Mouse (Mus musculus) urinary bladder, postnatal 36 days (tissue): ENCODE results near the gene Adnp.

Source experiments
- DNase-seq, 2 experiments: peaks; one replicate each; pipeline ENCODE4 v3.0.0; 2022; ENCODE audit warnings: low spot score in 2 of 2, mixed read lengths in 1 of 2

Gene Adnp

DNA sequence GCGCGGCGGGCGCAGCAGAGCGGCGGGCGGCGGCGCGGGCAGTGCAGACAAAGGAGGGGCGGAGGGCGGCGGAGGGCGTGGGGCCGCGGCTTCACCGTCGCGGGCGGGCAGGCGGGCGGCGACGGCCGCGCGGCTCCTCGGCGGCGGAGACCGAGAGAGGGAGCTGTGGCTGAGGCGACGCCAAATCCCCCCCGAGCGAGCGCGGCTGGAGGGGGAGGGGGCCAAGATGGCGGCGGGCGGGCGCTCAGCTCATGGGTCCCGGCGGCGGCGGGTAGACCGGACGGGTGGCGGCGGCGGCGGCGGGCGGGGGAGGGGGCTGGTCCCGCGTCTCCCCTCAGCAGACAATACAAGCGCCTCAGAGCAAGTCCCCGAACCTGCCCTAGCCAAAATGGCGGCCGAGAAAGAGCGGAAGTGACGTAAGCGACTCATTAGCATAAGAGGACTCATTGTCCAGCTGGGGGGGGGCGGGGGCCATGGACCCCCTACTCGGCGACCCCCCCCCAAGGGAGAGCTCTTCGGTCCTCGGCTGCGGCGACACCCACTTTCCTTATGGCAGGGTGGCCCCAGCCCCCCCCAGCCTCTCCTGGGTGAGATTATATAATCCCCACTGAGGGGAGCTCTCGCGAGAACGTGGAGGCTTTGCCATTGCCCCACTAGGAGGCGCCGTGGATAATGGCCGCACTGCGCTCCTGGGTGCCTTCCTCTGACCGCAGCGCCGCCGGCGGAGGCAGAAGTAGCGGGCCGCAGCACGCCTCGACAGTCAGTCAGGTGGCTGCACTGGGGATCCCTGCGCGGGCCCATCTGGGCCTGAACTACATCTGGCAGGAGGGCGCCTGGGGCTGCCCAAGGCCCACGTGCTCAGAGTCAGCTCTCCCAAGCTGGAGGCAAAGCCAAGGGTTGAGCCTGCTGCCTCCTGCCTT lies at the start of gene Adnp:
Adnp (minus strand) TSS at position 388 of the 920 bp plus-strand sequence.
- DNase-seq = peak; percentile 92 to 96

GRCm38 (mm10) chr2:168256506-168256905 lies 49.6 kb upstream of the Adnp start:
- DNase-seq = no peak

DNA sequence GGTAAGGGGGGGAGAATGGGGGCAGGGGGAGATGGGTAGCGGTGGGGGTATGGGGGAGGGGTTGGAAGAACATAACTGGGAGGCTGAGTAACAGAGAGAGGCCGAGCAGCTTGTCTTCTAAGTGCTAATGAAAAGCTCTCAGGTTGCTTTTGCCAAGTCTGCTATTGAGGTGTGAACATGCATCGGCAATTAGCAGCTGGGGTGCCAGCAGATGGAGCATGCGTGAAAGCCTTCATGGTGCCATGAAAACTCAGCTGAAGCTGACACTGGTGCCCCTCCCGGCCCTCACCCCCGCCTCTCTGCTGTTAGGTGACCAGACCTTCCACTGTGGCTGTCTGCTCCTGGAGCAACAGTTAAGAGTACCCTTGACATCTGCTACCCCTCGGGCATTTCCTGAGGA lies 46.9 kb upstream of the Adnp start:
- no peak for DNase-seq

- DNase-seq = no peak
Observed at GRCm38 (mm10) chr2:168252639-168253292, 45.9 kb upstream of the Adnp start.

DNA sequence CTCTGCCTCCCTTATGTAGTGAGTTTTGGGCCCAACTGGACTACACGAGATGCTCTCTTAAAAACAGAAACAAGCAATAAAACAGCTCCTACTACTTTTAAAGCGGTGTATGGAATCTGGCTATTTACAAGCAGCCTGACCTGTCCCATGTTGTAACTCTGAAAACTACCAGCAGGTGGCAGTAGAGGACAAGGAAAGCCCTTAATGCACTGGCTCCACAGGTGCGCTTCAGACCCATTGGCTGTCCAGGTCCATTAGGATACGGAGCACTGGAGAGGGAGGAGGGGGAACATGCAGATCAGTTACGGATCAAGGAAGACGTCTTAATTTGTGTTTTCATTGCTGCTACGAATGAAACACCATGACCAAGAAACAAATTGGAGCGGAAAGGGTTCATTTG lies 43.4 kb upstream of the Adnp start:
- DNase-seq = peak; percentile 73 to 77

- DNase-seq = no peak
Observed at GRCm38 (mm10) chr2:168248856-168249245, 41.9 kb upstream of the Adnp start.

DNA sequence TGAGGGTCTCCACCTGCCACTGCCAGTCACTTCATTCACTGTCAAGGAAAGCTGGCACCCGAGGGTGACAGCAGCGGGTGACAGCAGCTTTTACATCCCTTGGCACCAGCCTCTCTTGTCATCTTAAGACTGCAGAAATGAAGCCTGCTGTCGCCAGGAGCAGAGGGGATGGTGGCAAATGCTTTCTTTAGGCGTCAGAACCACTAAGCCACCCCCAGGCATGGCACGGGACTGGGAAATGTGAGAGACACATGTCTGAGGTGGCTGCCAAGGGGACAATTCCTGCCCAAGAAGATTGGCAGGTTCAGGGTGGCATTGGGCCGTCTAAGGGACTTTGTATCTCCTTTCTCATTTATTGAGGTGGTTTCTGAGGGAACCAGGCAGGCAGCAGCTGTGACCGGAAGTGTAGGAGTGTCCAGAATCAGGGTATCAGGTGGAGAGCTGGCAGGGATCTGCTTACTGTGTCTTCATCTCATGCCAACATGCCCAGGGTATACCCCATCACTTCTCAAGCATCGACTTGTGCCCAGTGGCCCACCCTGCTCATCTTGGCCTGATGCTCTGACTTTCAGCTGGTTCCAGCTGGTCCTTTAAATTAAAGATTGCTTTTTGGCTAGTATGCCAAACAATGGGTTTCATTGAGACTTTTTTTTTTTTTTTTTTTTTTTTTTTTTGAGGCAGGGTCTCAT lies 41.4 kb upstream of the Adnp start:
- DNase-seq = no peak

GRCm38 (mm10) chr2:168245571-168245970 lies 38.7 kb upstream of the Adnp start:
- DNase-seq = no peak

DNA sequence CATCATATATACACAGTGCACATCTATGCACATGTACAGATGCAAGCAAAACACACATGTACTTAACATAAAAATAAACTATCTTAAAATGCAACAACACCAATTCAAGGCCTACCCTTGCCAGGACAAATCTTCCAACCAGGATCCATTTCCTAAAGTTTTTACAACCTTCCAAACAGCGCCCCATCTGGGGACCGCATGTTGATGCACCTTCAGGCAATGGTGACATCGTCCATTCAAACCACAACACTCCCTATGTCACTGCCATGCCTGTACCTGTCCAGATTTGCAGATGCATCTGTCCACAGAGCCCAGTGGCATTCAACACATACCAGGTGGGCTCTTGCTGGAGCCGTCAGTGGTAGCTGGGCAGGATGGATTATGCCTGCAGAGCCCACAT lies 36.4 kb upstream of the Adnp start:
- DNase-seq = no peak

- DNase-seq = no peak
Observed at GRCm38 (mm10) chr2:168242841-168243240, 35.9 kb upstream of the Adnp start.

DNA sequence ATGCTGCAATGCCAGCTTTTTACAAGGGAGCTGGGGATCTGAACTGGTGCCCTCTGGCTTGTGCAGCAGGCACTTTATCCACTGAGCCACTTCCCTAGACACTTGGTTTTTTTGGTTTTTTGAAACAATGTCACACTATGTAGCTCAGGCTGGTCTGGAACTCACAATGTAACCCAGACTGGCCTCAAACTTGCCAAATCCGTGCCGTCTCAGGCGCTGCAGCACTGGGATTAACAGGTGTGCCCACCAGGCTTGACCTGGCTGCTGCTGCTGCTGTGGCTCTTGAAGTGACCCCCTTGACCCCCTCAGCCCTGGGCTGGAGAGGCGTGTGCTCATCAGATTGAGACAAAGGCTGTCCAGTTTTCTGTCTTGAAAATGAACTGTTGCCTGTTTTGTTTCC lies 31.4 kb upstream of the Adnp start:
- DNase-seq = no peak

DNA sequence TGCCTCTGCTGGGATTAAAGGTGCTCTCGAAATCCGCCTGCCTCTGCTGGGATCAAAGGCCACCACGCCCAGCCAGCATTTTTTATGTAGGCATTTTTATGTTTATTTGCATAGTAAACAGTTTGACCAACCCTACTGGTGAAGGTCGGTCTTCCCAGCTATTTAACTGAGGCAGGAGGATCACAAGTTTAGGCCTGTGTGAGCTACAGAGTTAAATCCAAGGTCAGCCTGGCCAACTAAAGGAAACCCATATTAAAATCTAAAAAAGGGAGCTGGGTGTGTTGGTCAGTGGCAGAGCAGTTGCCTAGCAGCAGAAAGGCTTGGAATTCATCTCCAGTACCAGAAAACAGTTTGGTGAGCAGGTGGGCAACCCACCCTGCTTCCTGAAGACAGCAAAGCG lies 26.4 kb upstream of the Adnp start:
- no peak for DNase-seq

GRCm38 (mm10) chr2:168231471-168231829 lies 24.5 kb upstream of the Adnp start:
- no peak for DNase-seq

GRCm38 (mm10) chr2:168230773-168231470 lies 24.0 kb upstream of the Adnp start:
- DNase-seq = peak in 1 of 2 experiments; percentile 13

DNA sequence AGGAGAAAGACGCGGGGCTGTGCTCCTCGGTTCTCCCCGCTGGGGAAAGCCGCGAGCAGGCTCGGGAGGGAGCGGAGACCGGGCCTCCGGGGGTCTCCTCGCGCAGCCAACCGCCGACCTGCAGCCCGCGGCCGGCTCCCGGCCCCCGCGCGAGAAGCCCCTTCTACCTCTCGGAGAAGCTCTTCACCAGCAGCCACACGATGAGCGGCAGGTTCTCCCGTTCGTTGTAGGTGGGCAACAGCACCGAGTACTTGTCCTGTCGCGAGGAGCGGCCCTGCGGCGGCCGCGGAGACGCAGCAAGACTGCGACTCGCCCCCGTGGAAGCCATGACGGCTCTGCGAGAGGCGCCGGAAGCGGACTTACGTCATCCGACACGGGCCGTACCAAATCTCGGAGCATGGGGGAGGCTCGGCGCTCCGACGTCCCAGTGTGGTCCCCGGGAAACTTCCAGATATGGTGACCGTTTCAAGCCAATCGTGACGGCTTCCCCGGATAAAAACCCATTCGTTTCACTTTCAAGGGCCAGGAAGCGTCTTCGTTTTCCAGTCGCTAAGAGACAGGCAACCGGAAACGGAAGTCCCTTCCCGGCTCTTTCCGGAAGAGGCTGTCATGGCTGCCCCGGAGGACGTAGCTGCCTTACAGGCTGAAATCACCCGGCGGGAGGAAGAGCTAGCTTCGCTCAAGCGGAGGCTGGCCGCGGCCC lies 23.3 kb upstream of the Adnp start, which contains the start of the genes Gm20716, Dpm1 and Mocs3:
Gm20716 (minus strand) TSS at position 339 of the 703 bp plus-strand sequence.
Dpm1 (minus strand) TSS at position 566 of the 703 bp plus-strand sequence.
Mocs3 (plus strand) TSS at position 597 of the 703 bp plus-strand sequence.
- DNase-seq = peak; percentile 81 to 86

- DNase-seq = peak in 1 of 2 experiments; percentile 49
Observed at GRCm38 (mm10) chr2:168229116-168230025, 22.5 kb upstream of the Adnp start.

DNA sequence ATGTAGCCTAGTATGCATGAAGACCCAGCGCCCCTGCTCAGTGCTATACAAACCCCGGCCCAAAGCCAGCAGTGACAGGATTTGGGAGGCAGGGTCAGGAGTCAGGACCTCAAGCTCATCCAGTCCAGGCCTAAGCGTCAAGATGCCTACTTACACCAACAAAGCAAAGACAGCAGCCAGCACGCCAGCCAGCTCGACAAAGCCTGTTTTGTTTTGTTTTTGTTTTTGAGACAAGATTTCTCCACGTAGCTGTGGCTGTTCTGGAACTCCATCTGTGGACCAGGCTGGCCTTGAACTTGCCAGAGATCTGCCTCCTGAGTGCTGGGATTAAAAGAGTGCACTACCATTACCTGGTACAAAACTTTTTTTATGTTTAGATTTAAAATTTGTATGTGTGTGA lies 16.4 kb upstream of the Adnp start:
- DNase-seq = no peak

DNA sequence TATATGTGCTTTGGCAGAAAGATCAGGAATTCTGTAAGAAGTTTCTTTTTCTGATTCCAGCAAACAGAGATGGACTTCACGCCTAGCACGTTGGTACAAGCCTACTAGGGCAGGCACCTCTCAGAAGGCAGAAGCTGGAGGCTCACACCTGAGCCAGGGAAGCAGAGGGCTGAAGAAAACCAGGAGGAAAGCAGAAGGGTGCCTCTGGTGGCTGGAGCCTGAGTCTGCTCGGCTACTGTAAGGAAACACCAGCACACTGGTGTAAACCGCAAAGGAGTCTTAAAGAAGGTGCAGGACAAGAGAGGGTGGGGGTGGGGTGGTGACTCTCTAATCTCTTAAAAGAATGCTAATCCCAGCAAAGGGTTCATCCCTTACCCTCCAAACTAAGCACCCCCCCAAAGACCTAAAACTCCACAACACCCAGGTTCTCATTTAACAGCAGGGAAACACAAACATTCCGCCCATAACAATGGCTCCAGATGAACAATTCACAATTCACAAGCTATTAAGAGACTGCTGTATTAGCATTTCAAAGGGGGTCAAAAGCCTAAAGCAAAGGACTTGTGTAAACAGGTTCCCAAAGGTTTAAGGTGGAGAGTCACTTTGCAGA lies 7.0 kb upstream of the Adnp start:
- DNase-seq = no peak

DNA sequence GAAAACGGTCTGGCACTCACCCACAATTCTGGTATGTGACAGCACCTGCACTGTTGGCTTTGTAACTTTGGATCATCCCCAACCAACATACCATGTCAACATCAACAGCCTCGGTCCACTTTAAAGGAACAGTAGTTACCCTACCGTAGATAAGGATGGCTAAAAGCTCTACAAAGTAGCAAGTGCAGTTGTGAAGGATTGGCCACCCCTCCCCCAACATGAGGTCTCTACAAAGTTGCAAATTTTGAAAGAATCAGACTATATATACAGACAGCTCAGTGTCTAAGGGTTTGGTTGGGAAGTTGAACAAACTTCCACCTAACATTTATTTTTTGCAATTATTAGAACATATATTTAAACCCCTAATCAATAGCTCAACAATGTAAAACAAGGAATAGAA lies 971 bp upstream of the Adnp start:
- DNase-seq = no peak
